Mouse (Mus musculus): ENCODE results near the gene Htr1f. TPM values are rescaled to one million over a fixed set of nuclear protein-coding genes. Genes with fewer than 3 reads are reported as not detected.

Htr1f gene
- polyA plus RNA-seq (2015; fragmentation: Nextera tagmentation; extraction: Ambion mirVana), result 0.10 and 0.23 TPM in 2 replicates

DNA sequence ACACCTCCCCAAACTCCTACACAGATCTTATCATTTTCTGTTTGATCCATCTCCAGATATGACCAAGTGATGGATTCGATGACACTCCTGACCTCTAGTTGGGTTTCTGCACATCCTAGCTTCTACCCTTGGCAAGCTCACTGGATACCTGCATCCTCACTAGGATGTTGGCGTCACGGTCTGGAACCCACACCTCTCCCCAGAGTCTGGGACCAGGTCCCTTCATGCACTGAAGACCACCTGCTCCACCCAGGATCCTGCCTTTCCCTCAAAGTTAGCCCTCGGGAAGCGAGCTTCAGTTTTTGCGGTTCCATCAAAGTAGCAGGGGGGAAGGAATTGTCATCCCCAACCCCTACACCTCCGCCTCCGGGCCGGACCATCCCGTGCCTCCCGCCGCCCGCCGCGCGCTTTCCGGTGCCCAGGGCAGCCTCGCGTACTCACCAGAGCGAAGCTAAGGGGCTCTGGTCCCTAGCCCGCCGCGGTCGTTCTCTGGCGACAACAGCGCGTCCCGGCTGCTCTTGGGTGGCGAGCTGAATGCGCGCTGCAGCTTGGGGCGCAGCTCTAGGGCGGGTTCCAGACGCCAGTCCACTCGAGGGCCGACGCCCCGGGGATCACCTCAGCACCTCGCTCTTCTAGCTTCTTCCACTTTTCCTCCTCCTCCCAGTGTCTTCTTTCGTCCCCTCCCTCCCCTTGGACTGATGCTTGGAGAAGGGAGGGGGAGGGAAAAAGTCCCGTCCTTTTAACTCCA is at the start of gene Htr1f:
Gene Htr1f (minus strand): TSS at position 671 of the 748 bp plus-strand sequence.

Small RNAs within 50 kb of the gene (microRNA-seq; reads per million reads assigned to microRNA genes)
- gene Gm23374, result 0 reads per million in 2 experiments
